In genomic region chr17:85858516-85858915, GRCm38 (mm10) we compare ENCODE assay signal across 13 mouse cellular contexts.
DNase-seq lines count a peak whose midpoint lies in the region; ATAC-seq lines count a peak whose summit lies in the region.
"Had no signal": no experiment of that assay in that cellular context is flagged by ENCODE, and none has a peak within 500 bp of the region (broad histone marks: within the 10 kb centered on the region; RNA-seq: fewer than 3 reads in every experiment).

No protein-coding gene starts in this region.

- H3K4me1 ChIP-seq in heart, embryonic 14.5 days (ENCODE audit: control insufficient read depth in 2 of 2, insufficient read depth in 2 of 2, low read length in 2 of 2) = no peaks in the 10 kb centered on the region; a peak in 1 of 4 replicates
- 0 out of 2 replicates have a peak, but pooled peaks cover 3% of the 10 kb centered on the region for H3K4me1 ChIP-seq in heart, embryonic 11.5 days (ENCODE audit: control insufficient read depth, insufficient read depth, low read length)
- H3K4me1 ChIP-seq in hindbrain, embryonic 16.5 days (ENCODE audit: control insufficient read depth, insufficient read depth, low read depth, low read length) = peaks cover 5% of the 10 kb centered on the region
- H3K4me1 ChIP-seq: megakaryocyte, embryonic 14.5 days had no signal

- peak; percentile 21 for DNase-seq in retina, postnatal 1 day
- DNase-seq in retina, embryonic 14.5 days (ENCODE audit: low spot score) = no peak
- DNase-seq in ovary, postnatal 36 days (ENCODE audit: low spot score) = no peak
- no peak for DNase-seq in left cerebral cortex, postnatal 10 days (ENCODE audit: extremely low spot score in 1 of 2, low spot score in 2 of 2)
- no peak for DNase-seq in cerebellum, postnatal 10 days
- DNase-seq: adrenal gland, adult 8-10 months; B cell, adult 2 months; cerebellum, adult 9-11 months had no signal

- no peak overlapping the region for H3K4me3 ChIP-seq in heart, embryonic 14.5 days (ENCODE audit: control insufficient read depth in 1 of 2, insufficient read depth in 1 of 2, low read depth in 1 of 2, low read length in 2 of 2)
- no peak overlapping the region for H3K4me3 ChIP-seq in heart, embryonic 11.5 days (ENCODE audit: low read depth, low read length)
- no peak overlapping the region for H3K4me3 ChIP-seq in hindbrain, embryonic 16.5 days (ENCODE audit: low read length)
- H3K4me3 ChIP-seq: lung, embryonic 15.5 days; megakaryocyte, embryonic 14.5 days had no signal

- peaks cover 5% of the 10 kb centered on the region; the same call in 1 of the 2 replicates for H3K27me3 ChIP-seq in heart, embryonic 14.5 days (ENCODE audit: control insufficient read depth, insufficient read depth, low read length)
- no peaks in the 10 kb centered on the region for H3K27me3 ChIP-seq in heart, embryonic 11.5 days (ENCODE audit: control insufficient read depth, insufficient read depth, low read length)
- no peaks in the 10 kb centered on the region; the same call in 1 of the 2 replicates for H3K27me3 ChIP-seq in hindbrain, embryonic 16.5 days (replicated peaks; ENCODE audit: control insufficient read depth, insufficient read depth, low read length)
- H3K27me3 ChIP-seq: megakaryocyte, embryonic 14.5 days had no signal

- intact Hi-C loops in left cerebral cortex, postnatal 10 days (cut with DNase I) = no loop called here

- H3K9me3 ChIP-seq in heart, embryonic 14.5 days (ENCODE audit: control insufficient read depth, low read length) = no peaks in the 10 kb centered on the region
- no peaks in the 10 kb centered on the region for H3K9me3 ChIP-seq in heart, embryonic 11.5 days (replicated peaks; ENCODE audit: control insufficient read depth, low read length)
- no peaks in the 10 kb centered on the region for H3K9me3 ChIP-seq in hindbrain, embryonic 16.5 days (ENCODE audit: control insufficient read depth, low read length)
- H3K9me3 ChIP-seq: lung, embryonic 15.5 days; megakaryocyte, embryonic 14.5 days had no signal

- no peak overlapping the region for H3K27ac ChIP-seq in heart, embryonic 14.5 days (replicated peaks in 1 of 2; ENCODE audit: control insufficient read depth in 1 of 2, insufficient read depth in 1 of 2, low read depth in 2 of 2, low read length in 2 of 2)
- no peak overlapping the region for H3K27ac ChIP-seq in heart, embryonic 11.5 days (ENCODE audit: low read depth, low read length)
- H3K27ac ChIP-seq in hindbrain, embryonic 16.5 days (ENCODE audit: low read depth, low read length) = no peak overlapping the region
- H3K27ac ChIP-seq: lung, embryonic 15.5 days had no signal

- no peak for ATAC-seq in heart, embryonic 14.5 days (ENCODE audit: insufficient number of reproducible peaks, insufficient read depth, low FRiP score, low read depth)
- ATAC-seq in heart, embryonic 11.5 days (replicated peaks; ENCODE audit: insufficient number of reproducible peaks, low FRiP score, low TSS enrichment) = no peak
- no peak for ATAC-seq in hindbrain, embryonic 16.5 days

- no peak overlapping the region for H3K9ac ChIP-seq in heart, embryonic 14.5 days (ENCODE audit: low read length)
- H3K9ac ChIP-seq in heart, embryonic 11.5 days (ENCODE audit: low read depth, low read length) = no peak overlapping the region
- no peak overlapping the region for H3K9ac ChIP-seq in hindbrain, embryonic 16.5 days (ENCODE audit: low read depth, low read length)
- H3K9ac ChIP-seq: lung, embryonic 15.5 days had no signal

- H3K36me3 ChIP-seq in heart, embryonic 14.5 days (ENCODE audit: control insufficient read depth, insufficient read depth, low read length) = no peaks in the 10 kb centered on the region
- no peaks in the 10 kb centered on the region for H3K36me3 ChIP-seq in heart, embryonic 11.5 days (ENCODE audit: control insufficient read depth, insufficient read depth, low read length)
- no peaks in the 10 kb centered on the region for H3K36me3 ChIP-seq in hindbrain, embryonic 16.5 days (ENCODE audit: control insufficient read depth, insufficient read depth, low read length)
- H3K36me3 ChIP-seq: lung, embryonic 15.5 days had no signal

- peak overlapping the region; percentile 41 for H3K4me2 ChIP-seq in heart, embryonic 14.5 days (ENCODE audit: low read length)
- no peak overlapping the region for H3K4me2 ChIP-seq in heart, embryonic 11.5 days
- peak overlapping the region; percentile 55 for H3K4me2 ChIP-seq in hindbrain, embryonic 16.5 days (ENCODE audit: low read length)

- WGBS in heart, embryonic 14.5 days = 93% methylated on average over 2 of the region's 2 CpGs
- 78% methylated on average over 2 of the region's 2 CpGs for WGBS in heart, embryonic 11.5 days (ENCODE audit: insufficient replicate concordance)
- 68% methylated on average over 2 of the region's 2 CpGs for WGBS in hindbrain, embryonic 16.5 days
